Mouse (Mus musculus) spleen, adult 2 months (tissue): Measurements from ENCODE around the gene Bex6.

Experiments used
- CTCF ChIP-seq: fragments of 200-500 bp; IDR thresholded peaks from 2 replicates; pipeline ENCODE4 v1.5.1; 2011; ENCODE audit warnings: mild to moderate bottlenecking, inconsistent platforms; ENCODE audit not compliant: insufficient read depth, insufficient read length, insufficient replicate concordance; ENCODE audit errors: extremely low read depth
- POLR2A ChIP-seq: fragments of 200-500 bp; IDR thresholded peaks from 2 replicates; pipeline ENCODE4 v1.6.1; 2011; ENCODE audit warnings: low read depth, low read length, inconsistent platforms

DNA sequence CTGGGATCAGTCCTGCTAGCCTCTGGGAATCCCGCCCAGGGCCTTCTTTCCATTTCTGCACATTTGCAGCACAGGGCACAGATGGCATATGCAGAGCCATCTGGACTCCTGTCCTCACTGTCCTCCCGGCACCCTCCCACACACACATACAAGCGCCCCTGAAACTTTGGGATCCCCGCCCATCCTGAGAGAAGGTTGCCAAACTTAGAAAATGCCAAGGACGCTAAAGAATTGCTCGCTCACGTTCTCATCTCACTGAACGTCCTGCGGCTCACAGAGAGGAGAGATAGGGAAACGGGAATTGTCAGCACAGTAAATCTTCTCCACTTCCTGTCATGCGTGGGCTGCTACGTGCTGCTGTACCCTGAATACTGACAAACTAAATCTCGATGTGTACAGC is 25.2 kb upstream of the Bex6 start:
- TF ChIP-seq CTCF = no peak
- no peak for TF ChIP-seq POLR2A
